Mouse (Mus musculus) megakaryocyte, embryonic 14.5 days (primary cell): Measurements from ENCODE around the gene Pdk1. TPM values are rescaled to one million over a fixed set of nuclear protein-coding genes. Genes with fewer than 3 reads are reported as not detected.

Source experiments
- H3K27me3 ChIP-seq: replicated peaks from 2 replicates; pipeline ENCODE3; 2012; ENCODE audit warnings: inconsistent platforms
- H3K36me3 ChIP-seq: replicated peaks from 2 replicates; pipeline ENCODE3; 2012; ENCODE audit warnings: low read length, inconsistent platforms, mixed read lengths
- H3K4me1 ChIP-seq: 2 replicates; pipeline ENCODE4 v1.6.1; 2012; ENCODE audit warnings: inconsistent platforms
- H3K4me3 ChIP-seq: replicated peaks from 2 replicates; pipeline ENCODE3; 2012; ENCODE audit warnings: moderate library complexity, mild to moderate bottlenecking, inconsistent platforms
- H3K9me3 ChIP-seq: 2 replicates; pipeline ENCODE4 v1.6.1; 2012; ENCODE audit warnings: inconsistent platforms
- FLI1 ChIP-seq: IDR thresholded peaks from 2 replicates; pipeline ENCODE4 v1.6.1; 2012; ENCODE audit warnings: low read length, inconsistent platforms, mixed read lengths
- GATA1 ChIP-seq: IDR thresholded peaks from 3 replicates; pipeline ENCODE4 v1.6.1; 2012; ENCODE audit warnings: mixed read lengths, low read length, inconsistent platforms, borderline replicate concordance
- polyA plus RNA-seq: library from polyadenylated mRNA; stranded (reverse); fragments of >175 nt; gene quantifications from 2 replicates; pipeline ENCODE4 v1.2.3, GENCODE M21; 2012; ENCODE audit warnings: low replicate concordance; ENCODE audit not compliant: insufficient read depth

The Pdk1 gene
- 16.5 and 24.0 TPM in 2 replicates for polyA plus RNA-seq

DNA sequence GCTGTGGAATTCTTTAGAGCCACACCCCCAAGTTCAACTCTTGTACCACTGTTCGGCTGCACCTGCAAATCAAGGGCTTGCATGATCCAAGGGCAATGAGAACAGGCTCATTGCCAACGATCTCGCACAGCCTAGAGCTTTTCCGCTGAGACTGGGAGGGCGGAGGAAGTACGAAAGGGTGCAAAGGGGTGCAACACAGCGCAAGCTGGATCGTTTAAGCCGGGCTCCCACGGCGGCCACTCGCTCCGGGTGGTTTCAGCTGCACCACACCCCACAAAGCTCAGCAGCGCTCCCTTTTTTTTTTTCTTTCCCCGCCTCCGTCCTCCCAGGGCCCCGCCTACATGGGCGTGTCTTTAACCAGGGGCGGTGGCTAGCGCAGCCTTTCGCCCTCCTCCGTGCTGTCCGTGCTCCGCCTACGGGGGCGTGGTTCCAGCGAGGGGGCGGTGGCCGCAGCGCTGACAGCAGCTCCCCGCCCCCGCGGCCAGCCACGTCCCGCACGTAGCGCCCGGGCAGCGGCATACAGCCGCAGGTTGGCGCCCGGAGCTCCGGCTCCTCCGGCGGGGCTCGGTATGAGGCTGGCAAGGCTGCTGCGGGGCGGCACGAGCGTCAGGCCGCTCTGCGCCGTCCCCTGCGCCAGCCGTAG lies at the start of gene Pdk1:
TSS of gene Pdk1 (plus strand) at position 424 of the 643 bp plus-strand sequence.
- Histone ChIP-seq H3K4me3 (peak within 1 kb of the TSS; percentile 96), H3K9me3 (no peaks in the 10 kb centered on the region), H3K4me1 (peaks cover 47% of the 10 kb centered on the region), H3K36me3 (peaks cover 24% of the 10 kb centered on the region), H3K27me3 (no peaks in the 10 kb centered on the region)
- TF ChIP-seq FLI1 (no peak), GATA1 (no peak)

DNA sequence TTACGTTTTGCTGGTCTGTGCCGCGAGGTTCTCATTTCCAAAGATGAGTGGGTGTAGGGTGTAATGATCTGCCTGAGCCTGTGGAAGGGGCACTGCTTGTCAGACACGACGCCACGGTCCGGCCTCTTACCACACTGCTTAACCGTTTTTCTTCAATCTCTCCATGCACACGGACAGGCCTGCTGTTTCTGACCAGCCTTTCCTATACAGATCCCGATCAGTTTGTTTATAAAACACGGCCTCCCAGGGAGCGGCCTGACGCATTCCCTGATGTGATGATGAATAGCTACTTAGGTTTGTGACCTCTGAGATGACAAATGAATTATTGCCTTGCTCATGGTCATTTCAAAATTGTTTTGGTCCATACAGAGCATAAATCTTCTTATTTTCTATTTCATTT lies 48.9 kb upstream of the Pdk1 start:
- TF ChIP-seq GATA1 (no peak), FLI1 (no peak)
- Histone ChIP-seq H3K36me3 (peaks cover 100% of the 10 kb centered on the region), H3K27me3 (no peaks in the 10 kb centered on the region), H3K4me1 (0 out of 2 replicates have a peak, but pooled peaks cover 3% of the 10 kb centered on the region), H3K4me3 (no peak overlapping the region), H3K9me3 (no peaks in the 10 kb centered on the region)

DNA sequence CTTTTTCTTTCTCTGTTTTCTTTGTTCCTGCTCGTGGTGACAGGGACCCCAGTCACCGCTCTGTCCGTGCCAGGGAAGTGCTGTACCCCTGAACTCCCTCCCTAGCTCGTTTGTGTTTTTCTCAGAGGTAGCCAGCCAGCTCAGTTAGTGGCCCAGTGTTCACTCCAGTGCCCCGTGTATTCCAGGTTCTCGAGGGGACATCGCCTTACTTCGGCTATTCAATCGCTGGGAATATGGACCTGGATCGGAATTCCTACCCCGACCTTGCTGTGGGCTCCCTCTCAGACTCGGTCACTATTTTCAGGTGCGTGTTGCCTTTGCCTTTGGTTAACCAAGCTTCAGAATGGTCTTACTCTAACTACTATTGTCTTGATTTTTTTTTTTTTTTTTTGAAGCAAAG lies 45.3 kb upstream of the Pdk1 start:
- Histone ChIP-seq H3K36me3 (peaks cover 99% of the 10 kb centered on the region), H3K4me3 (no peak overlapping the region), H3K9me3 (no peaks in the 10 kb centered on the region), H3K27me3 (no peaks in the 10 kb centered on the region), H3K4me1 (peaks cover 8% of the 10 kb centered on the region; the same call in 1 of the 2 replicates)
- TF ChIP-seq FLI1 (no peak), GATA1 (no peak)

DNA sequence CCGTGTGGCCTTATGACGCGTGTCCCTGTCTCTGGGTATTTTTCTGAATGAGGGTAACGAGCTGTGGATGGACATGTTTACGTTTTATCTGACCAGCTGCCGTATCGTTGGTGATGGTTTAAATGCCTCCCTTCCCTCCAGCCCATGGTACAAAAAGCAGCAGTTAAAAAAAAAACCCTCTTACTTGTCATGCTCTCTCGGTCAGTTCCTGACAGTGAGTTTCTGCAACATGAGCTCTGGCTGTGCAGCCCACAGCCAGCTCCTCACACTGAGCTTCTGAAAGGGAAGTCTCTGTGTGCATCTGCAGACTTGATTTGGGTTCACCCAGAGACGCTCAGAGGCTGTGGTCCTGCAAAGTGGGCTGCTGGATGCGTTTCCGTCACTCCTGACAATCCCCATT lies 44.1 kb upstream of the Pdk1 start:
- no peak overlapping the region for H3K4me3 ChIP-seq
- no peaks in the 10 kb centered on the region for H3K9me3 ChIP-seq
- no peaks in the 10 kb centered on the region for H3K27me3 ChIP-seq
- peaks cover 99% of the 10 kb centered on the region for H3K36me3 ChIP-seq
- peaks cover 8% of the 10 kb centered on the region; the same call in 1 of the 2 replicates for H3K4me1 ChIP-seq
- TF ChIP-seq GATA1 (no peak), FLI1 (no peak)

DNA sequence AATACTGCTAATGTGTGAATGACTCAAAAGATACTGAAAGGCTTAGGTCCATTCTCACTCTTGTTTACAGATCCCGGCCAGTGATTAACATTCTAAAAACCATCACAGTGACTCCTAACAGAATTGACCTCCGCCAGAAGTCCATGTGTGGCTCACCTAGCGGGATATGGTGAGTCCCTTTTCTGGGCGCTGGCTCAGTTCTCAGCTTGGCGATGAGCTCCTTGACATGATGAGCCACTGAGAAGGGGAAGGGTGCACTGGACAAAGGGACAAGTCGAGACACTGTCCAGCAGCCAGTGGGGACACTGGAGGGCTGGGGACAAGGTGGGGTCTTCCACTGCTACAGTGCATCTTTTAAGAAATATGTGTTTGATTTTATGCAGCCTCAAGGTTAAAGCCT lies 39.4 kb upstream of the Pdk1 start:
- Histone ChIP-seq H3K4me3 (no peak overlapping the region), H3K9me3 (no peaks in the 10 kb centered on the region), H3K27me3 (no peaks in the 10 kb centered on the region), H3K4me1 (peaks cover 5% of the 10 kb centered on the region; the same call in 1 of the 2 replicates), H3K36me3 (peaks cover 99% of the 10 kb centered on the region)
- no peak for TF ChIP-seq GATA1
- no peak for TF ChIP-seq FLI1

DNA sequence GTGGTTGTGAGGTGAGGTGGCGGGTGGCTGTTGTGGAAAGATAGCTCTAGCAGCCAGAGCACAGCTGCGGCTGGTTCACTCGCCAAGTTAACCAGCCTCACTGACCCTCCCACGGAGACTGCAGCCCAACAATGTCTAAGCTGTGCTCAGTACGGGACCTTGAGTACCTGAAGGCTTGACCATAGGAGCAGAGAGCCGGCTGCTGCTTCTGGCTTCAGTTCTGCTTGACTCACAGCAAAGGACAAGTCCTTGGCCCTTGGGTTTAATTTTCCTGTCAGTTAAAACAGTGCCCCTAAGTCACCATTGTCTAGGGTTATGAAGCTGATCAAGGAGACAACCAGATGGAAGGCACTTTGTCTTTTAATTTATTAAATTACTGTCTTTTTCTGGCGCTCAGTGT lies 38.7 kb upstream of the Pdk1 start:
- Histone ChIP-seq H3K4me3 (no peak overlapping the region), H3K9me3 (no peaks in the 10 kb centered on the region)

DNA sequence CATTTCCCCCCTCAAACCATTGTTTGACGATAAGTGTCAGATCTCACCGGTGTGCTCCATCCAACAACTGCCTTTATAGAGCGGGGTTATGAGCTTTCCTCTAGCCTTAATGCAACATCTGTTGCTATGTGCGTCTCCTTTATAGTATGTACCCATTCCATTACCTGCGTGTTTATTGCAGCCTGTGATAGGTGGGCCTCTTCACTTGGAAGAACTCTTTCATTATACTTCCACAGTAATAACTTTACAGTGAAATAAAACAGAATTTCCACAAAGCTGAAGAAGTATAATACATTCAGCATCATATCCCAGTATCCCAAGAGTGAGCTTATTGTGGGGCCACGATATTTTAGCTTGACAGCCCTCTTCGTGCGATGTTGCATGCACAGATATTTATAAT lies 37.5 kb upstream of the Pdk1 start:
- TF ChIP-seq GATA1: no peak
- no peak for TF ChIP-seq FLI1
- peaks cover 5% of the 10 kb centered on the region; the same call in 1 of the 2 replicates for H3K4me1 ChIP-seq
- H3K9me3 ChIP-seq: no peaks in the 10 kb centered on the region

More for the DNA sequence above, 38.7 kb upstream of the Pdk1 start:
- Histone ChIP-seq H3K36me3 (peaks cover 99% of the 10 kb centered on the region), H3K27me3 (no peaks in the 10 kb centered on the region), H3K4me1 (peaks cover 5% of the 10 kb centered on the region; the same call in 1 of the 2 replicates)
- TF ChIP-seq FLI1 (no peak), GATA1 (no peak)

DNA sequence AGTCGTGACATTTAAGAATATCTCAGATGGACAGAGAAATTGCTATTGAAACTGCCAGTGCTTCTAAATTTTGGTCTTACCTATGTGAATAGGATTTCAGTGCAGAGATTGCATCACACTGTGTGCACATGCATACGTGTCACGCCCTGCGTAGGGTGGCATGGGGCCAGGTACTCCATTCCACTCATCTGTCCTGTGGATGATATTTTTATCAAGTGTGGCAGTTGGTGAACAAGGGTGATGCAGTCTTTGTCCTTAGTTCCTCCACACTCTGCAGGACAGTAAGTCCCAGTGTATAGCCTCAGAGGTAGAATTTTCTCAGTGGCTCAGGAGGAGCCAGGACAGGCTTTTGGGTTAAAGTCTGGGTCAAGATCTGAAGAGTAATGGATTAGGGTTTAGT lies 36.8 kb upstream of the Pdk1 start:
- TF ChIP-seq GATA1 (no peak), FLI1 (no peak)
- Histone ChIP-seq H3K4me1 (peaks cover 2% of the 10 kb centered on the region; the same call in 1 of the 2 replicates), H3K9me3 (no peaks in the 10 kb centered on the region), H3K36me3 (peaks cover 100% of the 10 kb centered on the region), H3K27me3 (no peaks in the 10 kb centered on the region), H3K4me3 (no peak overlapping the region)

More for the DNA sequence above, 37.5 kb upstream of the Pdk1 start:
- Histone ChIP-seq H3K36me3 (peaks cover 100% of the 10 kb centered on the region), H3K4me3 (no peak overlapping the region), H3K27me3 (no peaks in the 10 kb centered on the region)

DNA sequence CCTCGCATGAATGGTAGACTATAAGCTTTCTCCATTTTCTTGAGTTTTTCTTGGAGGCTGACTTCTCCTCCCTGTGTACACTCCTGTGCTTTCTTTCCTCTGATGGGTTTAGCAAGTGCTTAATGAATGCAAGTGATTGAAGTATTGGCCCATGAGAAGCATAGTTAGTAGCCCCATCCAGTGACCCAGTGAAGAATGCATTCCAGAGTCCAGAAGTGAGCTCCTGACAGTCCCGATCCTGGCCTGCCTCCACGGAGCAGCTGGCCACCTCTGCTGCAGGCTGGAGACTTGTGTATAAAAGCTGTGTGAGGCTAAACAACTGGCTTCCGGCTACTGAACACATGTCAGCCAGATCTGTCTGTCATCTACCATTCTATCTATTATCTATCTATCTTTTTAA lies 35.8 kb upstream of the Pdk1 start:
- TF ChIP-seq GATA1 (no peak), FLI1 (no peak)
- Histone ChIP-seq H3K27me3 (no peaks in the 10 kb centered on the region), H3K4me3 (no peak overlapping the region), H3K36me3 (peaks cover 100% of the 10 kb centered on the region), H3K4me1 (peaks cover 2% of the 10 kb centered on the region; the same call in 1 of the 2 replicates), H3K9me3 (no peaks in the 10 kb centered on the region)

DNA sequence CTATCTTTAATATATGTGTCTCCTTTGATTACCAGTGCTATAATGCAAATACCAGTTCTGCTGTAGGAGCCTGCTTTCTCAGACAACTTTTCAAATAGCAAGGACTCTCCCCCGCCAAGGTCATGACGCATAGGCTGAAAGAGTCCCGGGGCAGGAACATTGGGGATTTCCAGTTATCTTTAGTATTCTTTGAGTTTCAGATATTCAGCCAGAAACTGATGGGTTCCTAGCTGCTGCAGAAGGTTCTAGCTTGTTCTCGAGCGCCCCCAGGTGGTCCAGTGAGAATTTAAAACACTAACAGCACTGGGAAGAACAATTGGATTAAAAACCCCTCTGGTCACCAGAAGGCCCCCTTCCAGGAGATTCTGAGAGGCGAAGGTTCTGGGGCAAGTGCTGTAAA lies 35.2 kb upstream of the Pdk1 start:
- Histone ChIP-seq H3K9me3 (no peaks in the 10 kb centered on the region), H3K36me3 (peaks cover 100% of the 10 kb centered on the region), H3K4me1 (peaks cover 7% of the 10 kb centered on the region; the same call in 1 of the 2 replicates), H3K4me3 (no peak overlapping the region), H3K27me3 (no peaks in the 10 kb centered on the region)
- TF ChIP-seq GATA1: no peak
- no peak for TF ChIP-seq FLI1

DNA sequence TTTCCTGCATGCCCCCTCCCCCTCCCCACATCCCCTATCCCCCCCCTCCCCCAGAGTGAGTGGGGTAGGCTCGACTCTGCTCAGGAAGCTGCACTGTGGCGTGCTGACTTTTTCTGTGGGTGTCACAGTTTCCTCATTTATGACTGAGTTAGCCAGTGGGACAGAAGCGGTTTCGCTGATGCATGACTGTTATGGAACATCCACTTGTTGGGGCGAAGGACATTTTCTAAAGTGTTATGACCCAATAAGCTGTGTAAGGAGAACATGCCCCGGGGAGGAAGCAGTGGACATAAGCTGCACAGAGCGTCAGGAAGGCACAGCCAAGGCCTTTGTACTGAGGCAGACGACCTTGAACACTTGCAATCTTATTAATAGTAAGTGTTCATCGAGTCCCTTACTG lies 29.7 kb upstream of the Pdk1 start:
- no peaks in the 10 kb centered on the region for H3K27me3 ChIP-seq
- H3K9me3 ChIP-seq: no peaks in the 10 kb centered on the region
- TF ChIP-seq FLI1 (no peak), GATA1 (no peak)
- no peak overlapping the region for H3K4me3 ChIP-seq
- H3K4me1 ChIP-seq: peaks cover 11% of the 10 kb centered on the region; the same call in 1 of the 2 replicates
- H3K36me3 ChIP-seq: peaks cover 100% of the 10 kb centered on the region
